Mouse (Mus musculus): ENCODE measurements around the gene Ms4a5.

Ms4a5 gene

DNA sequence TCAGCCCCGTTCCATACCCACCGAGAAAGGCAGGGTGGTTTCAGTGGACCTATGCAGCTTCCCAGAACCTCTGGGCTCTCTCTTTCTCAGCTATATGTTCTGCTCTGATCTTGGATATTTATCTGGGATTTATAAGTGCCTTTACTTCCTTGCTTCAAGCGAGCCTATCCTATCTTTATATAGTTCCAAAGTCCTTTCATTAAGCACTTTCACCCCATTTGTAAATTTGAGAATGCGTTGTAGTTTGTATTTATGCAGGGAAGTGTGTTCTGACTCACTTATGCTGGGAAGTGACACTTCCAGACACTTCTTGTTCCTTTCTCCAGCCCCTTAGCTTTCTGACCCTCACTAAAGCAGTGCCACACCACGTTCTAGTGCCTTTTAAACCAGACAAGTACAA is 51.3 kb downstream of the Ms4a5 start, which contains the start of gene Ms4a12:
Gene Ms4a12, minus strand, starts transcription at position 101 of the 400 bp plus-strand sequence.
- DNase-seq (ENCODE audit: low spot score in 2 of 2): no peak

Measured in right cerebral cortex, adult 2 months (tissue).